ENCODE assay signal across 23 mouse cellular contexts in genomic region chr10:42249965-42250364, GRCm38 (mm10). TPM values are rescaled to one million over a fixed set of nuclear protein-coding genes. Genes with fewer than 3 reads are reported as not detected.
DNase-seq lines count a peak whose midpoint lies in the region; ATAC-seq and TF ChIP-seq lines count a peak whose summit lies in the region.
"Had no signal": no experiment of that assay in that cellular context is flagged by ENCODE, and none has a peak within 500 bp of the region (broad histone marks: within the 10 kb centered on the region; RNA-seq: fewer than 3 reads in every experiment).

No protein-coding gene starts in this region.

- no peak overlapping the region; the same call in 1 of the 2 replicates for H3K9ac ChIP-seq in heart, embryonic 14.5 days (ENCODE audit: low read length)
- H3K9ac ChIP-seq in liver, postnatal 0 days (replicated peaks), result 0 out of 2 replicates have a peak overlapping the region, but pooled peaks have one; percentile 23
- no peak overlapping the region for H3K9ac ChIP-seq in midbrain, embryonic 14.5 days (replicated peaks; ENCODE audit: low read length)
- H3K9ac ChIP-seq: neural tube, embryonic 12.5 days had no signal

- no peak for TF ChIP-seq EP300 in liver, postnatal 0 days (IDR thresholded peaks at IDR 0.05; ENCODE audit: low read depth)

- intact Hi-C loops in heart, postnatal 25 days (cut with DNase I), result loop anchor here (2.0 kb wide), 1 partner anchor 15 kb away; no protein-coding TSS in a partner anchor

- TF ChIP-seq CTCF in layer of hippocampus, adult 2 months (conservative IDR thresholded peaks at IDR 0.05), result no peak
- TF ChIP-seq CTCF in liver, postnatal 0 days (IDR thresholded peaks at IDR 0.05; ENCODE audit: low read depth), result no peak

- peak overlapping the region; percentile 29 to 34; a peak in 2 of 4 replicates for H3K27ac ChIP-seq in heart, embryonic 14.5 days (replicated peaks in 1 of 2; ENCODE audit: control insufficient read depth in 1 of 2, insufficient read depth in 1 of 2, low read depth in 2 of 2, low read length in 2 of 2)
- peak overlapping the region; percentile 90; the same call in 1 of the 2 replicates for H3K27ac ChIP-seq in layer of hippocampus, adult 2 months
- H3K27ac ChIP-seq in liver, postnatal 0 days (ENCODE audit: low read depth), result peak overlapping the region; percentile 82; the same call in 1 of the 2 replicates
- no peak overlapping the region for H3K27ac ChIP-seq in midbrain, embryonic 14.5 days (replicated peaks; ENCODE audit: low read depth, low read length)
- H3K27ac ChIP-seq: forebrain, embryonic 10.5 days; hindbrain, embryonic 10.5 days; midbrain, embryonic 10.5 days; neural tube, embryonic 12.5 days had no signal

- H3K9me3 ChIP-seq in erythroblast, embryonic 14.5 days (ENCODE audit: control insufficient read depth, low read length), result no peaks in the 10 kb centered on the region
- no peaks in the 10 kb centered on the region for H3K9me3 ChIP-seq in heart, embryonic 14.5 days (ENCODE audit: control insufficient read depth, low read length)
- H3K9me3 ChIP-seq in liver, postnatal 0 days (ENCODE audit: low read length), result no peaks in the 10 kb centered on the region
- no peaks in the 10 kb centered on the region for H3K9me3 ChIP-seq in midbrain, embryonic 14.5 days (ENCODE audit: control insufficient read depth, low read length)
- H3K9me3 ChIP-seq: forebrain, embryonic 10.5 days; hindbrain, embryonic 10.5 days; midbrain, embryonic 10.5 days; neural tube, embryonic 12.5 days had no signal

- ATAC-seq in erythroblast, adult 5-6 weeks (replicated peaks; ENCODE audit: low FRiP score, poor library complexity, severe bottlenecking), result no peak
- ATAC-seq in heart, embryonic 14.5 days (ENCODE audit: insufficient number of reproducible peaks, insufficient read depth, low FRiP score, low read depth), result no peak
- ATAC-seq in liver, postnatal 0 days, result no peak
- no peak for ATAC-seq in midbrain, embryonic 14.5 days (ENCODE audit: low FRiP score, low TSS enrichment)
- ATAC-seq: CD4-positive, CD25-positive, alpha-beta regulatory T cell, adult 4 months; hindbrain, postnatal 0 days had no signal

- 30% methylated on average over 2 of the region's 2 CpGs for whole genome bisulfite sequencing in heart, embryonic 14.5 days
- WGBS in liver, postnatal 0 days (ENCODE audit: insufficient replicate concordance), result 49% methylated on average over 2 of the region's 2 CpGs
- WGBS in midbrain, embryonic 14.5 days, result 84% methylated on average over 2 of the region's 2 CpGs

- peaks cover 99% of the 10 kb centered on the region for H3K36me3 ChIP-seq in erythroblast, embryonic 14.5 days (ENCODE audit: control insufficient read depth)
- H3K36me3 ChIP-seq in heart, embryonic 14.5 days (ENCODE audit: control insufficient read depth, insufficient read depth, low read length), result 0 out of 2 replicates have a peak, but pooled peaks cover 3% of the 10 kb centered on the region
- peaks cover 25% of the 10 kb centered on the region for H3K36me3 ChIP-seq in liver, postnatal 0 days (replicated peaks; ENCODE audit: insufficient read depth, low read length)
- H3K36me3 ChIP-seq in midbrain, embryonic 14.5 days (ENCODE audit: control insufficient read depth, insufficient read depth, low read length), result no peaks in the 10 kb centered on the region
- H3K36me3 ChIP-seq: forebrain, embryonic 10.5 days; hindbrain, embryonic 10.5 days; midbrain, embryonic 10.5 days; neural tube, embryonic 12.5 days had no signal

- H3K27me3 ChIP-seq in erythroblast, embryonic 14.5 days (ENCODE audit: control insufficient read depth), result no peaks in the 10 kb centered on the region
- H3K27me3 ChIP-seq in heart, embryonic 14.5 days (ENCODE audit: control insufficient read depth, insufficient read depth, low read length), result no peaks in the 10 kb centered on the region
- no peaks in the 10 kb centered on the region for H3K27me3 ChIP-seq in liver, postnatal 0 days (ENCODE audit: insufficient read depth, low read length)
- H3K27me3 ChIP-seq in midbrain, embryonic 14.5 days (ENCODE audit: control insufficient read depth, insufficient read depth, low read length), result no peaks in the 10 kb centered on the region
- H3K27me3 ChIP-seq: neural tube, embryonic 12.5 days had no signal

- peak overlapping the region; percentile 62 for H3K4me3 ChIP-seq in erythroblast, embryonic 14.5 days (replicated peaks)
- H3K4me3 ChIP-seq in heart, embryonic 14.5 days (ENCODE audit: control insufficient read depth in 1 of 2, insufficient read depth in 1 of 2, low read depth in 1 of 2, low read length in 2 of 2), result no peak overlapping the region
- H3K4me3 ChIP-seq in layer of hippocampus, adult 2 months, result no peak overlapping the region
- H3K4me3 ChIP-seq in liver, postnatal 0 days (ENCODE audit: low read depth, low read length), result no peak overlapping the region
- no peak overlapping the region for H3K4me3 ChIP-seq in midbrain, embryonic 14.5 days (replicated peaks; ENCODE audit: low read depth, low read length)
- H3K4me3 ChIP-seq: forebrain, embryonic 10.5 days; hindbrain, embryonic 10.5 days; midbrain, embryonic 10.5 days; neural tube, embryonic 12.5 days had no signal

- peaks cover 98% of the 10 kb centered on the region for H3K4me1 ChIP-seq in erythroblast, embryonic 14.5 days (ENCODE audit: control insufficient read depth)
- H3K4me1 ChIP-seq in heart, embryonic 14.5 days (ENCODE audit: control insufficient read depth in 2 of 2, insufficient read depth in 2 of 2, low read length in 2 of 2), result peaks cover 46 to 72% of the 10 kb centered on the region in 2 experiments
- H3K4me1 ChIP-seq in liver, postnatal 0 days (ENCODE audit: insufficient read depth), result peaks cover 90% of the 10 kb centered on the region
- H3K4me1 ChIP-seq in midbrain, embryonic 14.5 days (ENCODE audit: control insufficient read depth, insufficient read depth, low read length), result no peaks in the 10 kb centered on the region

- H3K4me2 ChIP-seq in heart, embryonic 14.5 days (ENCODE audit: low read length), result peak overlapping the region; percentile 2; the same call in 1 of the 2 replicates
- H3K4me2 ChIP-seq in liver, postnatal 0 days (ENCODE audit: low read depth, low read length), result peak overlapping the region; percentile 42
- H3K4me2 ChIP-seq in midbrain, embryonic 14.5 days (ENCODE audit: low read length), result no peak overlapping the region
- H3K4me2 ChIP-seq: neural tube, embryonic 12.5 days had no signal

- DNase-seq in heart, postnatal 25 days (ENCODE audit: low spot score), result no peak
- DNase-seq in layer of hippocampus, adult 2 months (ENCODE audit: low spot score in 2 of 2), result no peak
- no peak for DNase-seq in layer of hippocampus, postnatal 14 days (ENCODE audit: low spot score in 2 of 2)
- DNase-seq in liver, postnatal 0 days, result no peak
- no peak for DNase-seq in midbrain, embryonic 14.5 days
- DNase-seq: adrenal gland, postnatal 14 days; cerebellum, adult 9-11 months; gastrocnemius, postnatal 10 days; kidney, adult 8-10 months; kidney, postnatal 25 days; layer of hippocampus, adult 9-11 months; lung, adult 2 months; lung, postnatal 36 days; right cerebral cortex, postnatal 4 days had no signal

RNA-seq across cellular contexts. Expression of gene Foxo3, which starts 26.6 kb away (rescaled TPM):
- polyA plus RNA-seq in erythroblast, embryonic 14.5 days (2012), result 14.6 and 19.0 TPM in 2 replicates
- total RNA-seq in erythroblast, adult 5-6 weeks (2015; ENCODE audit: low replicate concordance), result 160 and 187 TPM in 2 replicates
- 378 and 459 TPM in 2 replicates for total RNA-seq in erythroblast, adult 5-6 weeks (2017; ENCODE audit: low replicate concordance)
- 6.3 and 7.1 TPM in 2 replicates for polyA plus RNA-seq in heart, embryonic 14.5 days (2014; fragmentation: Nextera tagmentation; extraction: Ambion mirVana)
- 10 to 100 TPM; 69.7 to 90.2 TPM for total RNA-seq in heart, postnatal 25 days (2021)
- total RNA-seq in layer of hippocampus, adult 2 months (2021), result 10 to 100 TPM; 47.5 to 53.2 TPM
- 10 to 100 TPM; 40.1 to 41.1 TPM for total RNA-seq in layer of hippocampus, postnatal 14 days (2021)
- polyA plus RNA-seq in liver, postnatal 0 days (2015; fragmentation: Nextera tagmentation; extraction: Ambion mirVana), result 8.4 and 9.4 TPM in 2 replicates
- 6.0 and 8.3 TPM in 2 replicates for polyA plus RNA-seq in midbrain, embryonic 14.5 days (2014; fragmentation: Nextera tagmentation; extraction: Ambion mirVana)
